Mouse (Mus musculus) frontal cortex, adult (tissue): Measurements from ENCODE around the gene Syn3.

Experiments
- ATAC-seq: cut with Nextera tagmentation; 2 replicates; pipeline ENCODE4 v1.9.2; 2017; ENCODE audit warnings: mild to moderate bottlenecking, moderate library complexity, mixed read lengths; ENCODE audit not compliant: low TSS enrichment

The Syn3 gene

DNA sequence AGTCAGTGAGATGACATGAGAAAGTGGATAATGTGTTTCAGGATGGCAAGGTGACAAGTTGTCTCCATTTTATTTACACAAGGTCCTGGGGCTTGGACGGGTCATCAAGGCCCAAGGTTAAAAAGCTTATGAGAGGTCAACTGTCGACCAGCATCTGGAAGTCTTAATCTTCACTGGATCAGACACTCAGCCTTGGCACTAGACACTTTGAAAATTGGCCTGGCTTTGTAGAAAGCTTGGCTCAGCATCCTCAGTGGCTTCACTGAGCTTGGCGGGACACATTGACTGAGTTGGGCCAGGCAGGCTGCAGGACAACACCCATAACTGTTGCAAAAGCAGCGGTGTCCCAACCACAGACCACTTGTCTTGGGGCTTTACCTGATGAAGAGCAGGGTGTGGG lies 286.6 kb downstream of the Syn3 start:
- ATAC-seq, result no peak

DNA sequence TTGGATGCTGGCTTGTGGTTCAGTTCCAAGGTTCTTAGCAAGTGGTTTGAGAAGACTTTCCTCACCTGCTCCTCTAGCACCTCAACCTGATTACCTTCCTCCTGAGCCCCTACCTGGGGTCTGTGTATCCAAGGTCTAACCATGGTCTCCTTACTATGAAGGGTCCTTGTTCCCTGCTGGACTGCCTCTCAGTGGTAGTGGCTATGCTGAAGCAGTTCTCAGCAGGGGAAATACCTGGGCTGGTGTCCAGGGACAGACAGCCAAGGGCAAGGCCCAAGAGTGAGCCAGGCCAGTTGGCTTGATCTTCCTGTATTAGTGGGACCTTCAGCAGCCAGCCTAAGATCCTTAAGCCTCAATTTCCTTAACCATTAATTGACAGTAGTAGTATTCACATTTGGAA lies 294.8 kb downstream of the Syn3 start:
- ATAC-seq, result no peak

DNA sequence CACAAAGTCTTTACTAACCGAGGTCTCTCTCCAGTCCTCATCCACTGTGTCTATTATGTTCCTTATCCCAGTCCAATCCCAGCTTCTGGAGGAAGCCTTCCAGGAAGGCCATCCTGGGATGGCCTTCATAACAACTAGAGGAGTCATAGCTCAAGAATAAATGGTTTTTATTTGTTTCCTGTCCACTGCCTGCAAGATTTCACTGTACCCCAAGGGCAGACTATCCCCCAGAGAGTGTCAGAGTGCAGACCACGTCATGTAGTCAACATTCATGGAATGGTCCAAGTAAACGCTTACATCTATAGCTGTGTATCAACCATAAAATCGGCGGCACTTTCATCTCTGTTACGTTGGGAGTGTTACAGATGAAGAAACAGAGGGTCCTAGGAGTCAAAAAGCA lies 295.5 kb downstream of the Syn3 start:
- no peak for ATAC-seq

DNA sequence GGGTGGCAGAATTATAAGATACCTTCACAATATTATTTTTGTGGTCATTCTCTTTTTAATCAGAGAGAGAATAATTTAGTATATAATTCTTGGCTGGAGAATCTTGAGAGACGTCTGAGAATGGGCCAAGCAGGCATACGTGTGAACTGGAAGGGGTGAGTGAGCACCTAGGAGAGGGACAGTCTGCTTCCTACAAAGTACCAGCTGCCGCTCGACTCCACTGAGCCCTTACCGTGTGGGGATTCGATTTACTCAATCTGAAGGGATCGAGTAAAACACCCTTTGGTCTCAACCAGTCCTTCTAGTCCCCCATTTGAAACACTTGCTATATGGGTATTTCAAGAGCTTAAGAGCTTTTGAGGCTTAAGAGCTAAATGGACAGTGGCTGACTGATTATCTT lies 296.9 kb downstream of the Syn3 start:
- no peak for ATAC-seq

DNA sequence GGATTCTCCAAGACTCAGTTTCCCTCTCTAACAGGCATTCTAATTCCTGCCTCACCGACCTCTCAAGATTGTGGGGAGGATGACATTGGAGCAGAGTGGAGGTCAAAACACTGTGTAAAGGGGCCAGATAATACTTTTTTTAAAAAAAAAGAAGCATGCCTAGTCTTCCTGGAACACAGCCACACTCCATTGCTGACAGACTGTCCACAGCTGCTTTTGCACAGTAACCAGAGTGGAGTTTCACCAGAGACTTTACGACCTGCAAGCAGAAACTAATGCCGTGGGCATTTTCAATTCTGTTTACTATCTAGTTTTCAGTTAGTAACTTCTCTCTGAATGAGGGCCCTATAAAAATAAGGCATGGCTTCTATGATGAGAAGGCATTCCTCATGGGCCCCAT lies 297.7 kb downstream of the Syn3 start:
- no peak for ATAC-seq

DNA sequence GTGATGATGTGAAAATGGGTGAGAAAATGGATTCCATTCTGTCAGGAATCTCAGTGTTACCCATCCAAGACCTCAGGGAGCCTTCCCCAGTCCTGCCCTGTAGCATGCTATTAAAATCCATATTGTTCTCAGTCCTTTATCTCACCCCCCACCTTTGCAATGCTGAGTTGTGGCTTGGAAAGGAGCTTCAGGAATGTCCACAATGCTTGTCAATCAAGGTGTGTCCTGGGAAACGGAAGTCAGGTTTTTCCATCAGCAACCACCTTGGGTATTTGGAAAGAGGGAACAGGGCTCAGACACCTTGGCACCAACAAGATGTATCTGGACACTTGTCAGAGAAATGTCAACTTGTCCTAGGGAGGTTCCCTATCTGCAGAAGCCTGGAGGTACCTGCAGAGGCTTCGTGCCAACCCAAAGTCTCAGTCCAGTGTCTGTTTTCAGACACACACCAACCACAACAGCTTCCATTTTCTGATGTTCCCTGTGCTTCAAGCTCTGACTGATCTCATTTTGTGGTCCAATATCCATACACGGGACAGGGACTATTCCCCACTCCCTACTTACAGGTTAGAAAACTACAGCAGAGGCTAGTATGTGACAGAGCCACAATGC lies 302.2 kb downstream of the Syn3 start:
- ATAC-seq, result no peak

DNA sequence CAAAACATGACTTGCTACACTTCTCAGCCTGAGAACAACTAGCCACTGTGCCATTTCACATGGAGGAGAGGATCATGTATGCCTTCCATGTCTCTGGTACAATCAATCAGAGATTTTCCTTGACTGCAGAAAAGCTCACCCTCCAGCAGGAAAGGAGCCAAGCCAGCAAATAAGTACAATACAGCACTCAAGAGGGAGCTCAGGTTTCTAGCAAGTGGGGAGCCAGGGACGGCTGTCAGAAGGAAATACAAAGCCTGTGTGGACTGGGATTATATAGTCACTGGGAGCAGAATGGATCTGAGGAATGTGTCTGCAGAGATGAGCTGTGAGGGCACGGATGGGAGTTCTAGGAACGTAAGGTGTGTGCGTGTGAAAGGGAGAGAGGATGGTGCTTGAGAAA lies 304.0 kb downstream of the Syn3 start:
- no peak for ATAC-seq

DNA sequence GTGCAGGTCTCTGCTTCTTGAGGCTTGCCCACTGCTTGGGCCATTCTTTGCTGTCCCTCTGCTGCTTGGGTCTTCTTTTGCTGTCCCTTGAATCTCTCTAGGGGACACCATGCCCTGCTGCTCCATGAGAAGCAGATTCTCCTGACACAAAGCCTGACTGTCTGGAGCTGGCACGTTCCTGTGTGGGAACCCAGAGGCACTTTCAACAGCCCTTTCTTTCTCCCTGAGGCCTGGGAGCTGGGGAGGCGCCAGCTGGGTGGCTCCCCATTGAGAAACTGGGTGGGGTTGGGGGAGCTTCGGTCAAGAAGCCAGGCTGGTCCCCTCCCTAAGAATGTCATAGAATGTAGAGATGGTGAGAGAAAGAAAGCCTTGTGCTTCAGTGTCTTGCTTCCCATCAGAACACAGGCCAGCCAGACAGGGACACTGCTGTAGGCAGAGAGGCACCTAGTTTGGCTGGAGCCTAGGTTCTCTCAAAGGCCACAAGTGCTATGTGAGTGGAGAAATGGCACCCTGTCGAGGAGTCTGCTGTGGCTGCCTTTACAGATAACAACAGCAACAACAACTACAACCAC lies 304.7 kb downstream of the Syn3 start:
- ATAC-seq, result no peak

DNA sequence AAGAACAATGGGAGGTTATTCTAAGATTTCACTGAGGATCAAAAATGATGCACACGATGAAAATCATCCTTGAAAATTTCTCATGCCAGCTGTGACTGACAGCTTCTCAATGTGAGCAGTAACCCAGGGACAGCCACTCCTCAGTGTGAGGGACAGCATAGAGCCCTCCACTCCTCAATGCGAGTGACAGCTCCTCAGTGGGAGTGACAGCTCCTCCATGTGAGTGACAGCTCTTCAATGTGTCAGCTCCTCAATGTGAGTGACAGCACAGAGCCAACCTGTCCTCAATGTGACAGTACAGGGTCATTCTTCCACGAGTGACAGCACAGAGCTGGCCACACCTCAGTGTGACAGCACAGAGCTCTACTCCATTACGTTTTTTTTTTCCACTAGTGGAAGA lies 310.1 kb downstream of the Syn3 start:
- no peak for ATAC-seq

DNA sequence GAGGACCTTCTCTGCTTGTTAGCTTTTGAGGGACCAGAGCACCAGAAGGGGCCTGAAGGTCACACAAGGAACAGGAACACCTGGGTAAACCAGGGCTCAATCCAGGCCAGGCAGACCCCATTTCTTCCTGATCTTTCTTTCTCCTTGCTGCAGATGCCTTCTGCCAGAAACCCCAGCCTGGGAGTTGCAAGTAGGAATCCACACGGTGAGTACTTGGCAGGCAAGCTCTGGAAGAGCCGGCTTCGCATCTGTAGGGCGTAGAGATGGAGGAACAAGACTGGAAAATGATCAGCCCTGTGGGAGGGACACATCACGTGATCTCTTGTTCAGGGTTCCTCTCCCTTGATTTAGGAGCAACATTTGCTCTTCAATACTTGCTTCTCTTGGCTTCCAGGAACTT lies 310.8 kb downstream of the Syn3 start:
- peak; percentile 85 for ATAC-seq

DNA sequence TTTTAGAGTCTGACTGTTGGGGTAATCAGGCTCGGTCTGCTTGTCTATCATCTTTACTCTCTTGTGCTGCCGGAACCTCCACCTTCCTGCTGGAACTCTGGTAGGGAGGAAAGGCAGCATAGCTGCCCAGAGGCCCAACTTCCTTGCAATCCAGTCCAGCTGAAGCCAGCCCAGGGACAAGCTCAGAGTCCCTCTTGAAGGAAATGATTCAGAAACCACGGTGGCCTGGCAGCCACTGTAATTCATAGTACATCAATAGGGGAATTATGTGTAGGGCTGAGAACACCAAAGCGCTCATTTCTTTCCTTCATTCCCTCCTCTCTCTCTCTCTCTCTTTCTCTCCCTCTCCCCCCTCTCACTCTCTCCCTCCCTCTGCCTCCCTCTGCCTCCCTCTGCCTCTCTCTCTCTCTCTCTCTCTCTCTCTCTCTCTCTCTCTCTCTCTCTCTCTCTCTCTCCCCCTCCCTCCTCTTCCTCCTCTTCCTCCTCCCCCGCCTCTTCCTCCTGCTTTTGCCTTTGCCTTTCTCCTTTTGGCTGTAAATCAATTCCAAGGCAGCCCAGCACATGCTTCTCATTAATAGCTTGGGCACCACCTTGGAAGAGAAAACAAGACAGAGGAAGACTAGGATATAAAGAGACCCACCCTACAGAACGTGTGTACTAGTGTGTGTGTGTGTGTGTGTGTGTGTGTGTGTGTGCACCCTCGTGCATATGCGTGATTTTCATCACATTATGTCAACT lies 315.4 kb downstream of the Syn3 start:
- no peak for ATAC-seq

DNA sequence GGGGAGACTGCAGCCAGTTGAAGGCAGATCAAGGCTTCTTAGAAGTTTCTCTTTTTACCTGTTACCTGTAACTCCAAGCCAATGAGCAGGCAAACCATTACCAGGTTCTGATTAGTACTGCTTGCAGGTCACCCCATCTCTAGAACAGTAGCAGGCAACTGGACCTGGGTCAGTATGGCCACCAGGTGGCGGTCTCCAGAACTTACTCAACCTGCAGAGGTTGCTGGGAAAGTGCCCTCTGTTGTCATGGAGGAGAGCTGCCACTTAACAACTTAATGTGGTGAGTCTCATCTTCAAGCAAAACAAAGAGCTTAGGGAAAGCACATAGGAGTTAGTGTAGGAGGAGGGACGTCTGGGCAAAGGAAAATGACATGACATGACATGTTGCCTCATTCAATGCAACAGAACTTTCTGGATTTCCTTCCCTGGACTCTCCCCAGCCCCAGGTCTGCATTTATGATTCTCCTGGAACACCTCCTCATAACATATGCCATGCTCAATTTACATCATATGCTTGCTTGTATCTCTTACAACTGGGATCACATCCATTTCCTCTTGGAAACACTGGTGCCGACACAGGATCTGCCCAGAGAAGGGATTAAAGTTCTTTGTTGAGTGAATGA lies 316.4 kb downstream of the Syn3 start:
- ATAC-seq, result peak; percentile 52

DNA sequence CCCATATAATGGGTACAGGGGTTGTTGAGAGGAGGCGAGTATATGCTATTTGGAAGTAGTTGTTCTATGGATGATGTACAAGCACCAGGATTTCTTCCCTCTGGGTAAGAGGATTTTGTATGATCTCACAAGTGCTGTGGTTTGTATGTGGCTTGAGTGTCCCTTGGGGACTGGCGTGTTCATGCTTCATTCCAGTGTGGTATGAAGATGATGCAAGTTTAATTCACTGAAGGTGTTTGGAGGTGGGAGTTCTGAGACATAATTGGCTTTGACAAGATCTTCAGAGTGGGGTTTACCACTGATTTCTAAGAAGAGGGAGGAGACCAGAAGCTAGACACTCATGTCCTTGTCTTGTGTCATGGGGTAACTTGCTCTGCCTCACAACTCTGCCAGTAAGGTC lies 322.3 kb downstream of the Syn3 start:
- ATAC-seq, result no peak

DNA sequence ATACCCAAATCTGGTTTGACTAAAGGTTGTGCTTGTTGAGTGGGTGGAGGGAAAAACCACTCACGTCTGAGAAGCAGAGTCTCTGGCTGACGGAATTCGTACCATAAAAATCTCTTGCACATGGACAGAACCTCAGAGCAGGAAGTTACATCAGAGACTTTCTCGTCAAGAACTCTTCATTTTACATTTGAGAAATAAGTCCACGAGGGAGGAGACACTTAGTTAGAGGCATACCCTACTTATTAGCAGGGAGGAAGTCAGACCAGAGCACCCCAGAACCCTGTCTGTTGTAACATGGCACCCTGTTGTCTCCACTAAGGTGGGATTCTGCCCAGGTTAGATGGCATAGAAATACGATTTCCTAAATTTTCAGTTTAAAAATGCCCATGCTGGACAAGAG lies 324.7 kb downstream of the Syn3 start:
- ATAC-seq, result 0 out of 2 replicates have a peak, but pooled peaks have one; percentile 27

DNA sequence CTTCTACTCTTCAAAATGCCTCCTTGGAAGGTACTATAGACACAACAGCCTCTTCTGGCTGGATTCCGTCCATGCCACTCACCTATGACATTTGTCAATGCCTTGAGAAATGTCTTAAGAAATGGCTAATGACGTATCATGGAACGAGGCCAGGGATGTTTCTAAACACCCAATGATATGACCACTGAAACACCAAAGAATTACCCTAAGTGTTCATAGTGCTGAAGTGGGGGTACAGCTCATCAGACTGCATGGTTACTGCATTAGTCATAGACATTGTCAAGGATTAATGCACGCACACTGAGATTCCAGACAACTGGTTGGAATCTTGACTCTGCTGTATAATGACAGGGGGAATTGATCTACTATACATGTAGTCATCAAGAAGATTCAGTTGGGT lies 325.4 kb downstream of the Syn3 start:
- ATAC-seq, result no peak

DNA sequence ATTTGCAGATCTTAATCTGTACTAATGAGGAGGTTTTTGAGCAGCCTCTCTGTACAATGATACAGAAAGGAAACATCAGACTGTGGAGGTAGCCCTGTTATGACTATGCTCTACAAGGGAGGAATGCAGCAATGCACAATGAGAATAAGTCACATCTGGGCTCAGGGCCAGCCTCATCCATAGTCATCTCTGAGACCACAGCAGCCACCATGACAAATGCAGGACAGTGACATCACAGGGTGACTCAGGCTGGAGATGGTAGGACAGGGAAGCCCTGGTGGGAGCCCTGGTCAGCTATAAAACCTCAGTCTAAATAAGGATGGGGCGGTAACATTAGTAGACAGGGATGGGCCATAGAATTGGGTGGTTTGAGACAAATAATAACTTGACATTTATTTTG lies 327.4 kb downstream of the Syn3 start:
- no peak for ATAC-seq

DNA sequence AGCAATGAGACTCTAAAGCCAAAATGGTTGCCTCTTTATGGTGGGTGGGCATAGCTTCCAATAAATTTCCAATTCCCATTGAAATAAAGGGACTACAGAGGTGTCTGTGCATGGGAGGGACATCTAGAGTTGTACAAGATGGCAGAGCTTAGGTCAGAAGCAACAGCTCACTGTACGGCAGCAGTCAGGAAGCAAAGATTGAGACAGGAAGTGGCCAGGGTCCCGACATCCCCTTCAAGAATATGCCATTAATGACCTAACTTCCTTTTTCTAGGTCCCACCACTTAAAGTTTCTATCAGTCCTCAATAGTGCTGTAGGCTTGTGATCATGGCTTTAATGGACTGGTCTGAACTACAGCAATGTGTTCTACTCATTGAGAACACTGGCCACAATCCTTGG lies 330.6 kb downstream of the Syn3 start:
- ATAC-seq, result no peak

DNA sequence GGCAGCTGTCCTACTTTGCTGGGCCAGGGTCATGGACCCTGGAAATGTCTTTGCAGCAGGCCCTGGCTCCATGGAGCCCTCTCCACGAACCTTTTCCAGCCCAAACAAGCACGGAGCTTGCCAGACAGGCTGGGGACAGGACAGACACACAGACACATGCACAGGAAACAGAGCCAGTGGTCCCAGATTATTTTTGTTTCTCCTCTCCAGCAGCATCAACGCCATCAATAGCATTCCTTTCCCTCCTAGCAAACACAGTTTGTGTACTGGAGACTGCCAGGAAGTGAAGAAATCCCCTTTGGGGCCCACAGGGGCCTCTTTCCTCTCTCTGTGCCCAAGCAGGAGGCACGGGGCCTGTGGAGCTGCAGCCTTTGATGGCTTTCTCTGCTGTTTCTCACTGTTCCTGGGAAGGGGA lies 331.8 kb downstream of the Syn3 start:
- no peak for ATAC-seq

DNA sequence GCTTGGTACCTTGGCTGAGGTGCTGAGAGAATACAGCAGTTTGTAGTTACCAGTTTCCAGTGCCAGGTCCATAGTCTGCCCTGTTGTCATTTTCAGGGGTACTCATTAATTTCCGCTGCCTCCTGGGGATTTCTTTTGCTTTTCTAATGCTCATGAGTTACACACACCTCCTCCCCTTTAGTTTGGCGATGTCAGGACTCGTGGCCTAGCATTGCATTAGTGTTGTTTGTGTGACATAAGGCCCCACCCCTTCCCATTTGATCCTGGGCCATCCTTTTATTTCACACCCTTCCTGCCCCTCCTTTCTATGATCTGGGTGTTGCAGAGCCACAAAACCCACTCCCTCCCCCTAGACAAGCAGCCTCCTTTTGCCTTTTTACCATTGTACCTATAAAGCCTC lies 334.6 kb downstream of the Syn3 start:
- ATAC-seq, result no peak

DNA sequence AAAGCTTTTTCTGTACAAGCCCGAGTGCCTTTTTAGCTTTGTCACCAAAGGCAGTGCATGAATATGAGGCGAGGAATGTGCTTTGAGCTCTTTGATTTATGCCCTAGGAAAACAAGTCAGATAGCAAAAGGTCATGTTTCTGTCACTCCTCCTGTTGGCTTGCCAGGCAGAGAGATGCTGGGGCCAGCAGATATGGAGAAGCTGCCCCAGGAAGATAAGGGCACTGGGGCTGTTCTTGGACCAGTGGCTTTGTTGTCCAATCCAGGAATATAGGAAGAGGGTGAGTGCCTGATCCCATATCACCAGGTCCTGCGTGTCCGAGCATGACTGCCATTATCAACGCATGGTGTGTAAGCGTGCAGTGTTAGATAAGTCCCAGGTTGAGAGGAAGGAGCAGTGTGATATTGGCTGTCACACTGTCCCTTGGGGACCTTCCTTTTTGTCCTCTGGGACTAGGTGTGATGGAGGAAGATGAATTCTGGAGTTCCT lies 336.9 kb downstream of the Syn3 start:
- ATAC-seq, result no peak

DNA sequence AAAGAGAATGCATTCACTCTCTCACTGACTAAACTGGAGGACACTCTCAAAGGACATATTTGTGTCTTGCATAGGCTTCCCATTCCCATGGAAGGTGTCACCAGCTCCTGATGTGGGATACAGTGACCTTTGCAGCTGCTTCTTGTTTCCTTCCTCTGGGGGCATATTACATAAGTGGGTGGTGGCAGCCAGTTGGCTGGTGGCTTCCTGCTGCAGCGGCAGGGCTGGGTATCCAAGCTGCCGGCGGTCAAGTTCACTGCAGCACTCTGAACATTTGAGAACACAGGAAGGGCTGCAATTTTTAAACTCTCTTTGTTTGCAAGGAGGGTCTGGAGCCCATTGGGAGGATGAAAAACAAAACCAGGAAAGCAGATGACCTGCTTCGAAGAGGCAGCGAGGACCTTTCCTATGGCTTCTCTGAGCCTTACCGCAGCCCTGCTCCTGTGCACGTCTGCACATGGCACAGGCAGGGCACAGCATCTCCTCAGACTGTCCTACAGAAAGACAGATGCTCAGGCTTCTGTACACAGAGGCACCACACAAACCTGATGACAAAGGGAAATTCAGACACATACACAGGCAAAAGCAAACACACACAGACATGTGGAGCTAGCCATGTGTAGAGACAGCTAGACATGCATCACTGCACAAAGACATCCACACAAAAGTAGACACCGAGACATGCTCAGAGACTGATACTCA lies 340.3 kb downstream of the Syn3 start:
- ATAC-seq, result no peak

DNA sequence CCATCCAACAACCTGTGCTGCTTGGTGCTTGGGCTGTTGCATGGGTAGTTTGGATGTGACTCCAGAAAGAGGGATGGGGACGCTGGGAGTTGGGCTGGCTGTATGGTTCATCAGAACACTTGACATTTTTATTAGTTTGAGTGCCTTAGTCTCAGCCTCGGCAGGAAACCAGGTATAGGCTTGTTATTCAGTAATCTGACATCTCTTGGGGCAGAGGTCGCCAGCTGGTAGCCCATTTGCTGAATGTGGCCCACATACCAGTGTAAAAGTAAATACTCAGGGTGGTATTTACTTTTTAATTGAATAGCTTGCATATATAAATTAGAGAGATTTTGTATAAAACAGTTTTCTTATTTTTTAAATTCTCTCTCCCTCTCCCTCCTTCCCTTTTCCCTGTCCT lies 343.4 kb downstream of the Syn3 start:
- no peak for ATAC-seq
